Mouse (Mus musculus) R1 (cell line): Measurements from ENCODE around the gene Olfr195.
A peak's percentile ranks its signal among the peaks of the same experiment; 100 is the strongest.
"Not testable (repeated sequence)": the region's sequence is repeated elsewhere in the genome, so short reads cannot be mapped to it uniquely, and the experiment has no call there.

Experiments used
- DNase-seq: peaks from one replicate; pipeline ENCODE4 v3.0.0-alpha.2; 2018; ENCODE audit warnings: low read depth, low spot score

Olfr195 gene

GRCm38 (mm10) chr16:59146746-59147145, at the start of gene Olfr195:
Olfr195 (plus strand) TSS chr16:59147046.
- DNase-seq = no peak

DNA sequence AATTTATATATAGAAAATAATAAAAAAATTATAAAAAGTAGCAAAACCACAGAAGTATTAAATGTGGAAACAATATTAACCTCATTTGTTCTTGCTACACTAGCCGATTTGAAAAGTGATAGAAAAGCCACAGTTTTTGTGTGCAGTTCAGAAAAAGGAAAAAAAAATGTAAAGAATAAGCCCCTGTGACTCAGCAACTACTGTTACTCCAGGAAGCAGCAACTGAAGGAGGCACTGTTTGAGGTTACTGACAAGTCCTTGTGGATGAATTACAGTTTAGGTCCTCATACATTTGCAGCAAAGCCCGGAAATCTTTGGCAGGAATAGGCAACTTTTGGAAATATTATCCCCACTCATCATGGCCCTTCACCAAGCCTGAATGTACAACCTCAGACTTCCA, 41.5 kb upstream of the Olfr195 start:
- no peak for DNase-seq

- DNase-seq = not testable (repeated sequence)
Measured at GRCm38 (mm10) chr16:59108522-59108921, 38.3 kb upstream of the Olfr195 start.

DNA sequence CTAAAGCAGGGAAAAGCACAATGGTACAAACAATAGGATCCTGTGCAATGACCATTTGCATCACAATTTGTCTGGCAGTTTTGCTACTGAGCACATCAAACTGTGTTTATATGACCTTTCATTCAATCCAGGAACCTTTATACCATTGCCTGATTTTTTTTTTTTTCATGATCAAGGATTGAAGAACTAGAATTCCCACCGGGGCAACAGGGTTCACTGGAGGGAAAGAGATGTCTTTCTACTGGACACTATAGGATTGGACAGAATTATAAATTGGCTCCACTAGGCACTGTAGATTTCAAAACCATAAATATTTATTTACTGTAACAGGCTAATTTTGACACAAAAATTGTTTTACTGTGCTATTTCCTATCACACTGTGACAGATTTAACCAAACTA, 35.1 kb upstream of the Olfr195 start, which contains the start of gene Olfr193:
Olfr193 (minus strand) TSS at position 101 of the 400 bp plus-strand sequence.
- DNase-seq = peak; percentile 30

DNA sequence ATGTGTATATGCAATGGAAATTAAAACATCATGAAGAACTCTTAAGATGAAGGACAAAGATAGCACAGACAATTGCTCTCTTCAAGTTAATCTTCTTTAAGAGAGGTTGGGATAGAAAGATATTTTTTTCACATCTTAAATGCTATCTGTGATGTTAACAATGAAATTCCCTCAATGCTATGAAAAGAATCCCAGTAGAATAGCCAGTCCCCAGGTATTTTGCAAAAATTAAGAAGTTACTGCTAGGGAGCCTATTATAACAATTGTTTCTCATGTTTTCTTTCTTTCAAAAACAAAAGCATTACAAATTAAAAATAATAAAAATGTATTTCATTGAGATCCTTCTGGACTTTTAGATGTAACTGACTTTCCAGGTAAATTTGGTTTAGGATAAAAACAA, 25.9 kb upstream of the Olfr195 start, which contains the start of gene Olfr194:
Olfr194 (minus strand) TSS at position 101 of the 400 bp plus-strand sequence.
- no peak for DNase-seq

GRCm38 (mm10) chr16:59130740-59131139, 16.1 kb upstream of the Olfr195 start:
- DNase-seq = no peak

DNA sequence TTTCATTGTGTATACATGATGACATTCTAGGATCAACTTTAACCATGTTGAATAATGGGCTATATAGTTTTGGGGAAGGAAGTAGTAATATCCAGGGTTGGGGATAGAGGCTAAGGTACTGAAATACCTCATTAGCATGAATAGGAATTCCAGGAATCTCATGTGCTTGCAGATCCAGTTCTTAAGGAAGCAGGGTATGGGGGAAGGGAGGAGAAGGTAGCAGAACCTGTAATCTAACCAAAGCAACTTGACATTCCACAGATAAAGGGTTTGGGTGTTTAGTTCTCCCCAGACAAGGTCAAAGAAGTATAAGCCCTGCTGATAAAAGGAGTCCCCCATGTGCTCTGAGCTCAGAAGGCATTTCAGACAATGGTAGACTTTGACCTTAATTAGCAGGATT, 5.7 kb upstream of the Olfr195 start:
- peak; percentile 46 for DNase-seq

DNA sequence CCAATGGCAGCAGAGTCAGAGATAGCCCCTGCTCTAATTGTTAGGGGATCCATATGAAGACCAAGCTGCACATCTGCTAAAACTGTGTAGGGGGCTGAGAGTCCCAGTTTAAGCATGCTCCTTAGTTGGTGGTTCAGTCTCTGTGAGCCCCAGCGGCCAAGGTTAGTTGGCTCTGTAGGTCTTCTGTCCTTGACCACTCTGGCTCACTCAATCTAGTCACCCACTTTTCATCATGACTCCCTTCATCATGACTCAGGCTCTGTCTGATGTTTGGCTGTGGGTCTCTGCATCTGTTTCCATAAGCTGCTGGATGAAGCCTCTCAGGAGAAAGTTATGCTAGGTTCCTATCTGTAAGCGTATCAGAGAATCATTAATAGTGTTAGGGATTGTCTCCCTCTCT, 5.2 kb downstream of the Olfr195 start:
- DNase-seq = no peak

DNA sequence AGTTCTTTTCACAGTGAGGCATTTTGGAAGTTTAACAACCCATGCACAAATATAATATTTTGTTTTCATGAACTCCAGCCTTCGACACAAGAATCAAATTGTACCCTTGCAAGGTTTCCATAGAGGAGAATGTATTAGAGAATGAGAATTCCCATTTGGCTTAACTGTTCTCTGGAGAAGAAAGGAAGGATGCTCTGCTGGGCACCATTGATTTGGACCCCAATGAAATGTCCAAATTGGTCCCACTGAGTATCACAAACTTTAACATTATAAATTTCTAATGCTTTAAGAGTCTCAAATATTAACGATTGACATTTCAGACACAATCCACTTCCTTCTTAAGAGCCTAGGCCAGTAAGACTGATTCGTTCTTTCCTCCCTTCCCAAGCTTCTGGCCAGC, 23.5 kb downstream of the Olfr195 start, which contains the start of gene Olfr196:
Olfr196 (minus strand) TSS at position 101 of the 400 bp plus-strand sequence.
- no peak for DNase-seq
